Mouse (Mus musculus) MEL (cell line): ENCODE results near the gene H2al1o. TPM values are rescaled to one million over a fixed set of nuclear protein-coding genes. Genes with fewer than 3 reads are reported as not detected.
"Not testable (repeated sequence)": the region's sequence is repeated elsewhere in the genome, so short reads cannot be mapped to it uniquely, and the experiment has no call there.

ENCODE experiments used
- DNase-seq: peaks from one replicate; pipeline ENCODE4 v3.0.0; 2011; ENCODE audit warnings: low read depth, low spot score
- H3K27ac ChIP-seq: 2 replicates; pipeline ENCODE4 v1.5.1; 2012; ENCODE audit warnings: low read depth, mild to moderate bottlenecking, control low read depth, low read length, moderate library complexity; ENCODE audit not compliant: control insufficient read depth
- H3K27me3 ChIP-seq, 2 experiments: fragments of 150-350 bp in 1 of 2; sonication (generic) in 1 of 2; 2 replicates each; pipeline ENCODE4 v1.6.1; 2012; ENCODE audit warnings: low read length in 2 of 2, mild to moderate bottlenecking in 2 of 2, improper control_type of control experiment in 1 of 2, moderate library complexity in 1 of 2; ENCODE audit not compliant: insufficient read depth in 2 of 2, control insufficient read depth in 1 of 2
- H3K36me3 ChIP-seq, 2 experiments: 2 replicates each; pipeline ENCODE4 v1.6.1; 2012 to 2014; ENCODE audit warnings: low read length in 2 of 2, improper control_type of control experiment in 1 of 2, inconsistent platforms in 1 of 2, mild to moderate bottlenecking in 1 of 2; ENCODE audit not compliant: insufficient read depth in 2 of 2, control insufficient read depth in 1 of 2
- H3K4me1 ChIP-seq, 2 experiments: fragments of 150-350 bp in 1 of 2; sonication (generic) in 1 of 2; 2 replicates each; pipeline ENCODE4 v1.6.1; 2012; ENCODE audit warnings: low read length in 2 of 2, improper control_type of control experiment in 1 of 2, mild to moderate bottlenecking in 1 of 2; ENCODE audit not compliant: insufficient read depth in 2 of 2, control insufficient read depth in 1 of 2
- H3K4me3 ChIP-seq, 2 experiments: fragments of 150-350 bp in 1 of 2; sonication (generic) in 1 of 2; 2 replicates each; pipeline ENCODE4 v1.5.1; 2012; ENCODE audit warnings: low read depth in 2 of 2, low read length in 2 of 2, mild to moderate bottlenecking in 2 of 2, moderate library complexity in 2 of 2, control low read depth in 1 of 2, improper control_type of control experiment in 1 of 2; ENCODE audit not compliant: control insufficient read depth in 1 of 2, insufficient read depth in 1 of 2
- H3K79me2 ChIP-seq: 2 replicates; pipeline ENCODE4 v1.6.1; 2012; ENCODE audit warnings: mild to moderate bottlenecking, low read length, moderate library complexity; ENCODE audit not compliant: control insufficient read depth, poor library complexity, insufficient read depth
- H3K9ac ChIP-seq: 2 replicates; pipeline ENCODE4 v1.6.1; 2012; ENCODE audit warnings: low read depth, mild to moderate bottlenecking, control low read depth, low read length, moderate library complexity; ENCODE audit not compliant: control insufficient read depth, poor library complexity, severe bottlenecking
- H3K9me3 ChIP-seq: fragments of 150-350 bp; sonication (generic); replicated peaks from 2 replicates; pipeline ENCODE4 v1.6.1; 2012; ENCODE audit warnings: mild to moderate bottlenecking, low read length, improper control_type of control experiment, moderate library complexity; ENCODE audit not compliant: insufficient read depth
- CHD2 ChIP-seq: IDR thresholded peaks from 2 replicates; pipeline ENCODE4 v1.6.1; 2011; ENCODE audit warnings: low read length, improper control_type of control experiment
- ELF1 ChIP-seq: IDR thresholded peaks from 2 replicates; pipeline ENCODE4 v1.6.1; 2014; ENCODE audit warnings: low read depth, mild to moderate bottlenecking, inconsistent platforms, low read length, improper control_type of control experiment, moderate library complexity
- EP300 ChIP-seq, 2 experiments: IDR thresholded peaks; 2 replicates each; pipeline ENCODE4 v1.6.1; 2011; ENCODE audit warnings: improper control_type of control experiment in 2 of 2, low read length in 2 of 2, low read depth in 1 of 2, mild to moderate bottlenecking in 1 of 2
- ETS1 ChIP-seq: IDR thresholded peaks from 2 replicates; pipeline ENCODE4 v1.6.1; 2012; ENCODE audit warnings: low read depth, mild to moderate bottlenecking, inconsistent platforms, low read length, improper control_type of control experiment, moderate library complexity
- GABPA ChIP-seq: IDR thresholded peaks from 2 replicates; pipeline ENCODE4 v1.6.1; 2012; ENCODE audit warnings: low read depth, mild to moderate bottlenecking, inconsistent platforms, low read length, improper control_type of control experiment, moderate library complexity
- MAX ChIP-seq: IDR thresholded peaks from 2 replicates; pipeline ENCODE4 v1.6.1; 2011; ENCODE audit warnings: low read length, improper control_type of control experiment
- NELFE ChIP-seq: IDR thresholded peaks from 2 replicates; pipeline ENCODE4 v1.6.1; 2011; ENCODE audit warnings: low read depth, low read length, improper control_type of control experiment
- NRF1 ChIP-seq: IDR thresholded peaks from 2 replicates; pipeline ENCODE4 v1.6.1; 2014; ENCODE audit warnings: low read depth, mild to moderate bottlenecking, inconsistent platforms, low read length, improper control_type of control experiment, moderate library complexity; ENCODE audit not compliant: poor library complexity, insufficient read depth, severe bottlenecking
- RCOR1 ChIP-seq: IDR thresholded peaks from 2 replicates; pipeline ENCODE4 v1.6.1; 2012; ENCODE audit warnings: low read depth, mild to moderate bottlenecking, inconsistent platforms, low read length, improper control_type of control experiment
- SIN3A ChIP-seq: IDR thresholded peaks from 2 replicates; pipeline ENCODE4 v1.6.1; 2012; ENCODE audit warnings: low read length, improper control_type of control experiment, inconsistent platforms
- TCF12 ChIP-seq: IDR thresholded peaks from 2 replicates; pipeline ENCODE4 v1.6.1; 2014; ENCODE audit warnings: low read depth, mild to moderate bottlenecking, inconsistent platforms, low read length, improper control_type of control experiment, moderate library complexity
- polyA plus RNA-seq, 2 experiments: library from polyadenylated mRNA; stranded (reverse) in 1 of 2; unstranded in 1 of 2; fragments of >175 nt in 1 of 2; fragments of >200 nt in 1 of 2; gene quantifications; 2 replicates each; pipeline versions ENCODE4 v1.2.1 to v1.2.4; 2012; ENCODE audit warnings: low replicate concordance in 2 of 2, low read depth in 1 of 2; ENCODE audit not compliant: insufficient read length in 2 of 2, insufficient read depth in 1 of 2, missing spikeins in 1 of 2
- total RNA-seq: library from RNA; depleted of rRNA; stranded (reverse); fragments of 300-350 nt; gene quantifications from 2 replicates; pipeline ENCODE4 v1.2.3, GENCODE M21; 2012; rRNA removed

Gene H2al1o
- total RNA-seq = not detected in 2 replicates
- not detected for polyA plus RNA-seq

- not testable (repeated sequence) for H3K4me1 ChIP-seq, H3K4me3 ChIP-seq, H3K9me3 ChIP-seq, DNase-seq, H3K9ac ChIP-seq, H3K27me3 ChIP-seq, H3K27ac ChIP-seq, H3K79me2 ChIP-seq, H3K36me3 ChIP-seq
Observed at GRCm38 (mm10) chrX:9572309-9572708, at the start of gene H2al1o. TSS of gene H2al1o (minus strand) at chrX:9572409.

- H3K27me3 ChIP-seq, H3K79me2 ChIP-seq, H3K36me3 ChIP-seq, H3K9me3 ChIP-seq, H3K27ac ChIP-seq, H3K4me3 ChIP-seq, DNase-seq, H3K9ac ChIP-seq, H3K4me1 ChIP-seq: not testable (repeated sequence)
Observed at GRCm38 (mm10) chrX:9598036-9598435, 25.8 kb upstream of the H2al1o start.

- no peaks in the 10 kb centered on the region for H3K27me3 ChIP-seq
- no peak for TF ChIP-seq NRF1
- no peak for TF ChIP-seq MAX
- no peak for TF ChIP-seq GABPA
- TF ChIP-seq TCF12 = peak; percentile 20; the same call in 1 of the 2 replicates
- no peak for TF ChIP-seq CHD2
- TF ChIP-seq EP300 (IDR thresholded peaks at IDR 0.05; ENCODE audit: low read depth in 1 of 2, low read length in 2 of 2) = peak in 1 of 2 experiments; percentile 51; a peak in 1 of 4 replicates
- no peak for TF ChIP-seq SIN3A
- no peak for TF ChIP-seq ELF1
- TF ChIP-seq RCOR1 = 0 out of 2 replicates have a peak, but pooled peaks have one; percentile 6
- TF ChIP-seq NELFE = no peak
- TF ChIP-seq ETS1 = 0 out of 2 replicates have a peak, but pooled peaks have one; percentile 4
- H3K36me3 ChIP-seq = no peaks in the 10 kb centered on the region
- no peaks in the 10 kb centered on the region for H3K4me1 ChIP-seq
- no peaks in the 10 kb centered on the region for H3K79me2 ChIP-seq
- H3K4me3 ChIP-seq = no peak overlapping the region
- no peak overlapping the region for H3K9ac ChIP-seq
- H3K9me3 ChIP-seq = no peaks in the 10 kb centered on the region
- no peak overlapping the region for H3K27ac ChIP-seq
- DNase-seq = peak; percentile 38
Observed at GRCm38 (mm10) chrX:9536881-9537280, 35.3 kb downstream of the H2al1o start.

Other genes starting within 250 kb of the H2al1o start
- gene H2al1k, start 221.8 kb downstream of the H2al1o start, total RNA-seq = not detected in 2 replicates
- gene H2al1k, start 221.8 kb downstream of the H2al1o start, polyA plus RNA-seq = not detected
- gene Cybb, start 84.6 kb downstream of the H2al1o start, total RNA-seq = not detected in 2 replicates
- not detected for gene Cybb, start 84.6 kb downstream of the H2al1o start, polyA plus RNA-seq
- 38.8 and 47.0 TPM in 2 replicates for gene Dynlt3, start 90.6 kb upstream of the H2al1o start, total RNA-seq
- gene Dynlt3, start 90.6 kb upstream of the H2al1o start, polyA plus RNA-seq = 10 to 100 TPM; 32.2 to 89.5 TPM